Mouse (Mus musculus): Measurements from ENCODE around the gene Pex11a. TPM values are rescaled to one million over a fixed set of nuclear protein-coding genes. Genes with fewer than 3 reads are reported as not detected.

The Pex11a gene
- polyA plus RNA-seq, 1 experiment from 2014 or later, result 18.2 TPM

Other genes starting within 250 kb of the Pex11a start
- gene Rhcg, start 125.5 kb downstream of the Pex11a start, polyA plus RNA-seq (2015; fragmentation: Nextera tagmentation; extraction: Ambion mirVana), result 2.5 and 5.1 TPM in 2 replicates
- 2.7 and 3.5 TPM in 2 replicates for gene Ticrr, start 82.9 kb downstream of the Pex11a start, polyA plus RNA-seq (2015; fragmentation: Nextera tagmentation; extraction: Ambion mirVana)
- gene Kif7, start 27.4 kb downstream of the Pex11a start, polyA plus RNA-seq (2015; fragmentation: Nextera tagmentation; extraction: Ambion mirVana), result 2.3 TPM in 2 replicates
- gene Plin1, start 10.2 kb downstream of the Pex11a start, polyA plus RNA-seq (2015; fragmentation: Nextera tagmentation; extraction: Ambion mirVana), result not detected in 2 replicates
- gene Wdr93, start within 50 bp of the Pex11a start, polyA plus RNA-seq (2015; fragmentation: Nextera tagmentation; extraction: Ambion mirVana), result 0.23 and 0.58 TPM in 2 replicates
- not detected in 2 replicates for gene Mesp1, start 50.7 kb upstream of the Pex11a start, polyA plus RNA-seq (2015; fragmentation: Nextera tagmentation; extraction: Ambion mirVana)
- 1.5 and 2.0 TPM in 2 replicates for gene Mesp2, start 67.6 kb upstream of the Pex11a start, polyA plus RNA-seq (2015; fragmentation: Nextera tagmentation; extraction: Ambion mirVana)
- 2.1 and 3.6 TPM in 2 replicates for gene Anpep, start 117.9 kb upstream of the Pex11a start, polyA plus RNA-seq (2015; fragmentation: Nextera tagmentation; extraction: Ambion mirVana)
- gene Ap3s2, start 177.5 kb upstream of the Pex11a start, polyA plus RNA-seq (2015; fragmentation: Nextera tagmentation; extraction: Ambion mirVana), result 45.1 and 48.7 TPM in 2 replicates
- gene Arpin, start 192.2 kb upstream of the Pex11a start, polyA plus RNA-seq (2015; fragmentation: Nextera tagmentation; extraction: Ambion mirVana), result 12.5 and 14.4 TPM in 2 replicates